Mouse (Mus musculus): ENCODE data around the gene Mis18a. TPM values are rescaled to one million over a fixed set of nuclear protein-coding genes. Genes with fewer than 3 reads are reported as not detected.

The Mis18a gene
- polyA plus RNA-seq (2012; rRNA removed), result 35.2 and 41.6 TPM in 2 replicates

GRCm38 (mm10) chr16:90727233-90728115, at the start of gene Mis18a:
Gene Mis18a (minus strand): TSS chr16:90727404.

GRCm38 (mm10) chr16:90738092-90738956, 11.1 kb upstream of the Mis18a start, which contains the start of gene Mrap:
Gene Mrap (plus strand): TSS chr16:90738207.

Other genes with a start within 250 kb of the Mis18a start
- gene Mrap, start 10.8 kb upstream of the Mis18a start, polyA plus RNA-seq (2012; rRNA removed), result 0.08 and 0.09 TPM in 2 replicates
- 8.4 and 8.7 TPM in 2 replicates for gene Urb1, start 83.0 kb upstream of the Mis18a start, polyA plus RNA-seq (2012; rRNA removed)
- 3.0 and 3.2 TPM in 2 replicates for gene Eva1c, start 99.3 kb upstream of the Mis18a start, polyA plus RNA-seq (2012; rRNA removed)
- 26.6 and 27.4 TPM in 2 replicates for gene Cfap298, start 207.7 kb upstream of the Mis18a start, polyA plus RNA-seq (2012; rRNA removed)

Measured in central nervous system, embryonic 14 days (tissue).